Mouse (Mus musculus): ENCODE data around the gene Tspan18. TPM values are rescaled to one million over a fixed set of nuclear protein-coding genes. Genes with fewer than 3 reads are reported as not detected.

The Tspan18 gene
- polyA plus RNA-seq, 1 experiment: 0.06 TPM

DNA sequence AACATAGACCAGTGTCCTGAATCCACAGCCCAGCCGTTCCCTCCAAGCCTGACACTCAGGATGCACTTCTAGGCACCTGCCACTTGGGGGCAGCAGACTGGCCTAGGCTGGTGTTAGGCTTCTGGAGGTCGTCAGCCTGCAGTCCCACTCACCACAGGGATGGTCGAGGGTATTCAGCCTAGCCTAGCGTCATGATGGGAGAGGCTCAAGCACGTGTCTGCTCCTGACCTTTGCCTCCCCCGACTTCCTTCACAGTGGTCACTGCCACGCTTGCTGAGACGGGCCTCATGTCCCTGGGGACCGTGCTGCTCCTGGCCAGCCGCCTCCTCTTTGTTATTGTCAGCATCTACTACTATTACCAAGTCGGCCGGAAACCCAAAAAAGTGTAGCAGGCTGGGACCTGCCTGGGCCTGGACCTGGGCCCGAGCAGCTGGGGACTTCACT lies 134.8 kb downstream of the Tspan18 start:
- Histone ChIP-seq H3ac (ENCODE audit: control insufficient read depth, insufficient read length, low read depth) (no peak overlapping the region), H3K79me3 (ENCODE audit: low read depth) (no peaks in the 10 kb centered on the region), H3K36me3 (ENCODE audit: control insufficient read depth, insufficient read depth) (no peaks in the 10 kb centered on the region), H3K27me3 (ENCODE audit: control insufficient read depth, insufficient read depth, insufficient read length) (peaks cover 19% of the 10 kb centered on the region), H3K4me3 (ENCODE audit: insufficient read depth, poor library complexity, severe bottlenecking) (no peak overlapping the region), H3K79me2 (ENCODE audit: control insufficient read depth, insufficient read depth) (no peaks in the 10 kb centered on the region)
- TF ChIP-seq CTCF (IDR thresholded peaks at IDR 0.05; ENCODE audit: control insufficient read depth, insufficient read depth, insufficient read length) (peak; percentile 95), MYOD1 (IDR thresholded peaks at IDR 0.05; ENCODE audit: control insufficient read depth, insufficient read length, low read depth) (no peak), FOSL1 (IDR thresholded peaks at IDR 0.05; ENCODE audit: insufficient read depth, low read length, poor library complexity, severe bottlenecking) (no peak)

DNA sequence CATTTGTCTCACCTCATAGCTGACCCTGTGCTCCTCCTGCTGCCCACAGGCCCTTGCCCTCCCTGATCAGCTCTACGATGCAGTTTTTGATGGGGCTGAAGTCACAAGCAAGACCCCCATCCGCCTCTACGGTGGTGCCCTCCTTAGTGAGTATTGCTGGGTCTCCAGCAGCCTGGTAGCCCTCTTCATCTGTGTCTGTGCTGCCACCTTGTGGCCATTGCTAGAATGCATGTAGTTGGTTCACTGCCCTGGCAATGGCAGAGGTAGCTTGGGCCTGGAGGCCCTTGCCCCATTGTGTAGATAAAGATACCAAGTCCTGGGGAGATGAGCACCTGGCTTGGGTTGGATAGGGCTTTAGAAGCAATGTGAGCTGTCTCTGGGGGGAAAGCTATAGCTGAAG lies 135.5 kb downstream of the Tspan18 start:
- Histone ChIP-seq H3K27me3 (ENCODE audit: control insufficient read depth, insufficient read depth, insufficient read length) (peaks cover 21% of the 10 kb centered on the region), H3K79me3 (ENCODE audit: low read depth) (no peaks in the 10 kb centered on the region), H3K79me2 (ENCODE audit: control insufficient read depth, insufficient read depth) (no peaks in the 10 kb centered on the region), H3K4me3 (ENCODE audit: insufficient read depth, poor library complexity, severe bottlenecking) (no peak overlapping the region), H3ac (ENCODE audit: control insufficient read depth, insufficient read length, low read depth) (no peak overlapping the region), H3K36me3 (ENCODE audit: control insufficient read depth, insufficient read depth) (no peaks in the 10 kb centered on the region)
- TF ChIP-seq MYOD1 (IDR thresholded peaks at IDR 0.05; ENCODE audit: control insufficient read depth, insufficient read length, low read depth) (no peak), CTCF (IDR thresholded peaks at IDR 0.05; ENCODE audit: control insufficient read depth, insufficient read depth, insufficient read length) (peak; percentile 76), CEBPB (IDR thresholded peaks at IDR 0.05; ENCODE audit: low read depth) (no peak)

DNA sequence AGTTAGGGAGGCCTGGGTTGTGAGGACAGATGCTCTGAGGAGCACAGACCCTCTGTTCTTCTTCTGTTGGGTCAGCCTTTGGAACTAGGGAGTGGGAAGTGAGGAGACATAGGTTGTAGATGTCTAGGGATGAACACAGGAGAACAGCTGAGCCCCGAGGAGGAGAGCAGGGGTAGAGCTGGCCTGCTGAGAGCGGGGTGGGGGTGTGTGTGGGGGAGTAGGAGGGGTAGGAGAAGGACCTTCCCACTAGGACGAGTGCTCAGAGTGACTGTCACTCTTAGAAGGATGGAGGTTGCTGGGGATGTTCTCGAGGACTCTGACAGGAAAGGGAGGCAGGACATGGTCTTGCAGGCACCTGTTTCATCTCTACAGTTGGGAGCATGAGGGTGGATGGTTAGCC lies 140.5 kb downstream of the Tspan18 start:
- no peaks in the 10 kb centered on the region for H3K36me3 ChIP-seq (ENCODE audit: control insufficient read depth, insufficient read depth)
- H3K79me2 ChIP-seq (ENCODE audit: control insufficient read depth, insufficient read depth): no peaks in the 10 kb centered on the region
- no peaks in the 10 kb centered on the region for H3K79me3 ChIP-seq (ENCODE audit: low read depth)
- no peak overlapping the region for H3ac ChIP-seq (ENCODE audit: control insufficient read depth, insufficient read length, low read depth)
- TF ChIP-seq MYOD1 (IDR thresholded peaks at IDR 0.05; ENCODE audit: control insufficient read depth, insufficient read length, low read depth) (no peak), USF1 (IDR thresholded peaks at IDR 0.05; ENCODE audit: low read depth) (no peak), FOSL1 (IDR thresholded peaks at IDR 0.05; ENCODE audit: insufficient read depth, low read length, poor library complexity, severe bottlenecking) (no peak), MYOG (IDR thresholded peaks at IDR 0.05; ENCODE audit: control insufficient read depth, extremely low read depth, insufficient read length) (no peak), CTCF (IDR thresholded peaks at IDR 0.05; ENCODE audit: control insufficient read depth, insufficient read depth, insufficient read length) (no peak), MAX (IDR thresholded peaks at IDR 0.05) (no peak), CEBPB (IDR thresholded peaks at IDR 0.05; ENCODE audit: low read depth) (no peak)
- no peak overlapping the region for H3K4me3 ChIP-seq (ENCODE audit: insufficient read depth, poor library complexity, severe bottlenecking)
- H3K27me3 ChIP-seq (ENCODE audit: control insufficient read depth, insufficient read depth, insufficient read length): peaks cover 26% of the 10 kb centered on the region

DNA sequence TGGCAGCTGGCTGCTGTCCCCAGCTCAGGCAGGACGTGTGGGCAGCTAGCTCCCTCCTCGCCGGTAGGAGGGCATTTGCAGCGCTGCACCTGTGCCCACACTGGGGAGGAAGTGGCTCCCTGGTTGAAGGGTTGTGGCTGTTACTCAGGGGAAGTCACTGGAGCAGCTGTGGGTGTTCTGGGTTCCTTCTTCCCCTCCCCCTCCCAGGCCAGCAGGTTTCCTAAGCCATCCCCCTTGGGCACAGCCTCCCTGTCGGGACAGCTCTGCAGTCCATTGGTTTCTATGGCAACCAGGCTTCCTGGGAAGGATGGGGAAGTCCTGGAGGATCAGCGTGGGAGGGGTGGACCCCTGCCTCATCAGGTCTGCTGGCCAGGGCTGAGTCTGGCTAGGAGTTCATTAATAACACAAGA lies 141.6 kb downstream of the Tspan18 start:
- no peak for TF ChIP-seq USF1 (IDR thresholded peaks at IDR 0.05; ENCODE audit: low read depth)
- TF ChIP-seq MYOD1 (IDR thresholded peaks at IDR 0.05; ENCODE audit: control insufficient read depth, insufficient read length, low read depth): peak; percentile 86
- no peak for TF ChIP-seq MYOG (IDR thresholded peaks at IDR 0.05; ENCODE audit: control insufficient read depth, extremely low read depth, insufficient read length)
- Histone ChIP-seq H3K79me3 (ENCODE audit: low read depth) (no peaks in the 10 kb centered on the region), H3K36me3 (ENCODE audit: control insufficient read depth, insufficient read depth) (no peaks in the 10 kb centered on the region), H3ac (ENCODE audit: control insufficient read depth, insufficient read length, low read depth) (no peak overlapping the region), H3K79me2 (ENCODE audit: control insufficient read depth, insufficient read depth) (no peaks in the 10 kb centered on the region), H3K27me3 (ENCODE audit: control insufficient read depth, insufficient read depth, insufficient read length) (peaks cover 30% of the 10 kb centered on the region), H3K4me3 (ENCODE audit: insufficient read depth, poor library complexity, severe bottlenecking) (no peak overlapping the region)

DNA sequence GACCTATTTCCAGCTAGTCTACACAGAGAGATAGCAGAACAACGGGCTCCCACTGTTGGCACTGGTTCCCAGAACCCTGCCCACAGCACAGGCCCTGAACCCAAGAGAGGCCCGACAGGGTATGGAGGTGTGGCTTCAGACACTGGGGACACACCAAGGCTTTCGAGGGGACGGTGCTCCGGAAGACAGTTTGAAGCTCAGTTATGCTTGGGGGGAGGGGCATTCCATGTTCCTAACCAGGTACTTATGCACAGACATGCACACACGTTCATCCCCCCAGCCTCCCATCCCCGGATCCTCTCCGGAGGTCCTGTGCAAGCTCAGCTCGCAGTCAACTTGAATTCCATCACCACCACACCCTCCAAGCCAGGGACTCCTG lies 142.1 kb downstream of the Tspan18 start:
- TF ChIP-seq FOSL1 (IDR thresholded peaks at IDR 0.05; ENCODE audit: insufficient read depth, low read length, poor library complexity, severe bottlenecking): no peak
- TF ChIP-seq MYOD1 (IDR thresholded peaks at IDR 0.05; ENCODE audit: control insufficient read depth, insufficient read length, low read depth): no peak
- TF ChIP-seq MAX (IDR thresholded peaks at IDR 0.05): no peak
- no peak for TF ChIP-seq CTCF (IDR thresholded peaks at IDR 0.05; ENCODE audit: control insufficient read depth, insufficient read depth, insufficient read length)
- TF ChIP-seq USF1 (IDR thresholded peaks at IDR 0.05; ENCODE audit: low read depth): no peak
- TF ChIP-seq CEBPB (IDR thresholded peaks at IDR 0.05; ENCODE audit: low read depth): no peak
- TF ChIP-seq MYOG (IDR thresholded peaks at IDR 0.05; ENCODE audit: control insufficient read depth, extremely low read depth, insufficient read length): no peak

DNA sequence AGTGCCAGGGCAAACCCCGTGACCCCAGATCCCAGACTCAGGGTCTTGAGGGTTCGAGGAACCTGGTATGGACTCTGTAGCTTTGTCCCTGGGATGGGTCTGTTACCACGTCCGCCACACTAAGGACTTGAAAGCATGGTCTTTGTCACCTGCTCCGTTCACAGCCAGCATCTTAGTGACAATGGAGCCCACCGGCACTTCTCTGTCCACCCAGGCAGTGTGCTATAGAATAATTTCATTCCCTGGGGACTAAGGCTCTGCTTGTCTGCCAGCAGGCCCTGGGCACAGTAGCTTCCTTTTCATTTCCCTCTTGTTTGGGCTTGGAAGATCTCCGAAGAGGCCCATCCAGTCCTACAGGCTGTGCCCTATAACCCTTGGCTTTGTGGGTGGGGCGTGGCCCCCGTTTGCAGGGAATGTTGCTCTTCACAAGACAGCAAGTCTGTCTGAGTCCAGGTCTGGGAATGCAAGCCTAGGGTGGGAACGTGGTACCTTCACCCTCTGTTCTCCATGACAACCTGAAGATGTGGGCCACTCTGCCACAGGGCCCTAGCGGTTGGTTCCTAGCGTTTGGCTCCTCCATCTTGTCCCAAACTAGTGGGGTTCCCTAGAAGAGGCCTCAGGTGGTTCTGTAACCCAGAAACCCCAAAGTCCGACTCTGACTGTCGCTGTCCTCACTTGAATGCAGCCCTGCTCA lies 142.7 kb downstream of the Tspan18 start:
- no peak for TF ChIP-seq USF1 (IDR thresholded peaks at IDR 0.05; ENCODE audit: low read depth)
- no peak for TF ChIP-seq CTCF (IDR thresholded peaks at IDR 0.05; ENCODE audit: control insufficient read depth, insufficient read depth, insufficient read length)
- TF ChIP-seq MAX (IDR thresholded peaks at IDR 0.05): no peak
- no peak overlapping the region for H3K4me3 ChIP-seq (ENCODE audit: insufficient read depth, poor library complexity, severe bottlenecking)
- H3K27me3 ChIP-seq (ENCODE audit: control insufficient read depth, insufficient read depth, insufficient read length): peaks cover 30% of the 10 kb centered on the region
- no peak overlapping the region for H3ac ChIP-seq (ENCODE audit: control insufficient read depth, insufficient read length, low read depth)
- H3K36me3 ChIP-seq (ENCODE audit: control insufficient read depth, insufficient read depth): no peaks in the 10 kb centered on the region
- H3K79me2 ChIP-seq (ENCODE audit: control insufficient read depth, insufficient read depth): no peaks in the 10 kb centered on the region
- no peaks in the 10 kb centered on the region for H3K79me3 ChIP-seq (ENCODE audit: low read depth)

More for the DNA sequence above, 142.1 kb downstream of the Tspan18 start:
- H3K4me3 ChIP-seq (ENCODE audit: insufficient read depth, poor library complexity, severe bottlenecking): no peak overlapping the region
- no peaks in the 10 kb centered on the region for H3K79me3 ChIP-seq (ENCODE audit: low read depth)
- no peaks in the 10 kb centered on the region for H3K79me2 ChIP-seq (ENCODE audit: control insufficient read depth, insufficient read depth)
- peaks cover 30% of the 10 kb centered on the region for H3K27me3 ChIP-seq (ENCODE audit: control insufficient read depth, insufficient read depth, insufficient read length)
- no peak overlapping the region for H3ac ChIP-seq (ENCODE audit: control insufficient read depth, insufficient read length, low read depth)
- H3K36me3 ChIP-seq (ENCODE audit: control insufficient read depth, insufficient read depth): no peaks in the 10 kb centered on the region

All from C2C12 (cell line).